Mouse (Mus musculus): ENCODE measurements at regions not wholly inside any gene's neighbourhood (a gene's known extent, or its start where the extent isn't known, plus 50 kb on each side); places are given as distances from the start of the nearest gene placed in this dataset.
A peak's percentile ranks its signal among the peaks of the same experiment; 100 is the strongest.

DNA sequence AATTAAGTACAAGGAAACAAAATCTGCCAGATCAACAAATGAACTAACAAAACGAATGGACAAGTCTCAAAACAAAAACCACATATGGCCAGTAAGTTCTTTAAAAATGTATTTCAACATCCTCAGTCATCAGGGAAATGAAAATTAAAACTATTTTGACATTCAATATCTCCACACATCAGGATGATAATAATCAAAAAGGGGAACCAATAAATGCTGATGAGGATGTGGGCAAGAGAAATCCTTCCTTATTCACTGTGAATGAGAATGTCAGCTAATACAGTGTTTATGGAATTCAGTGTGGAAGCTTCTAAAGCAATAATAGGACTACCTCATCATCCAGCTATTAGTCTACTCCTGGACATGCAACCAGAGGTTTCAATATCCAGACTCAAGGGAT, 86.1 kb upstream of the Trp63 start:
- no peak overlapping the region for H3K4me3 ChIP-seq (ENCODE audit: low read depth, low read length)
- H3K4me2 ChIP-seq (ENCODE audit: low read depth, low read length), result no peak overlapping the region
- 67% methylated on average over 1 of the region's 1 CpGs for WGBS
- H3K27ac ChIP-seq (replicated peaks; ENCODE audit: low read depth, low read length), result no peak overlapping the region
- ATAC-seq (ENCODE audit: low read depth), result no peak
- no peaks in the 10 kb centered on the region for H3K9me3 ChIP-seq (ENCODE audit: control insufficient read depth, low read length)
- no peak for DNase-seq (ENCODE audit: low spot score)
- no peaks in the 10 kb centered on the region for H3K27me3 ChIP-seq (replicated peaks; ENCODE audit: control insufficient read depth, insufficient read depth, low read length)
- H3K36me3 ChIP-seq (ENCODE audit: control insufficient read depth, insufficient read depth, low read length), result no peaks in the 10 kb centered on the region
- H3K9ac ChIP-seq (ENCODE audit: low read depth, low read length), result no peak overlapping the region
- H3K4me1 ChIP-seq (ENCODE audit: control insufficient read depth, insufficient read depth, low read length), result no peaks in the 10 kb centered on the region

DNA sequence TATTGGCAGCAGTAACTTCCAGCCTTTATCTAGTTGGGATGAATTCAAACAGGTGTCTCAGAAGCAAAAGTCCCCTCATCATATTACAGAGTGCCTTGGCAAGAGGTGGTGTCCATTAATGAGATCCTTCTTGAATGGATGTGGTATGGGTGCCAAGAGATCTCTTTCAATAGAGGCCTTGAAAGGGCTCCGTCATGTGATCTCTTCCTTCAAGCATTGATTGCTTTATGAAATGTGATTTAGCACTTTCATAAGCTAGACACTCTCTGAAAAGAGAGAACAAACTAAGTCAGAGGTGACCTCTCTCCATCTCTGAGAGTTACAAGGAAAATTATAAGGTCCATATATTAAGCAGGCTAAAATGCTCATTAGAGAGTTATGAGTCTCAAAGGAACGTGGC, 80.4 kb upstream of the Trp63 start:
- H3K9me3 ChIP-seq (ENCODE audit: control insufficient read depth, low read length), result no peaks in the 10 kb centered on the region
- H3K4me2 ChIP-seq (ENCODE audit: low read depth, low read length), result no peak overlapping the region
- H3K27ac ChIP-seq (replicated peaks; ENCODE audit: low read depth, low read length), result no peak overlapping the region
- no peaks in the 10 kb centered on the region for H3K4me1 ChIP-seq (ENCODE audit: control insufficient read depth, insufficient read depth, low read length)
- H3K9ac ChIP-seq (ENCODE audit: low read depth, low read length), result no peak overlapping the region
- 81% methylated on average over 2 of the region's 2 CpGs for WGBS
- ATAC-seq (ENCODE audit: low read depth), result no peak
- H3K36me3 ChIP-seq (ENCODE audit: control insufficient read depth, insufficient read depth, low read length), result no peaks in the 10 kb centered on the region
- no peaks in the 10 kb centered on the region for H3K27me3 ChIP-seq (replicated peaks; ENCODE audit: control insufficient read depth, insufficient read depth, low read length)
- H3K4me3 ChIP-seq (ENCODE audit: low read depth, low read length), result no peak overlapping the region
- peak; percentile 12 for DNase-seq (ENCODE audit: low spot score)

DNA sequence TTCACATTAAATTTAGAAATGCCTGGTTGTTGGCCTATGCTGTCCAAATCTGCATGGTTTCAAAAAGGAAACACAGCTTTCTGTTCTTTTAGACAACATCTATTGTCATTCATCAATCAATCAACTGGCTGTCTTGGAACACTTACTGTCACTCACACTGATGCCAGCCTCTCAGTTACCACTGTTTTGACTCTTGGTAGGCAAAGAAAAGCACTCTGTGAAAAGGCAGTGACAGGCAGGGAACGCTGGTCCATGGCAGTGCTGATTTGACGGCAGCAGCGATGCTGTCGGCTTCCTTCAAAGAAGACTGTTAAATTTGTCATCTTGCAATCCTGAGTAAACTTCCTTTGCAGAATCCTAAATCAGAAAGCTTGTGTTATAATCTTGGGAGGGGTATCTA, 68.3 kb upstream of the Trp63 start:
- Histone ChIP-seq H3K4me2 (ENCODE audit: low read depth, low read length) (no peak overlapping the region), H3K4me3 (ENCODE audit: low read depth, low read length) (no peak overlapping the region), H3K27ac (replicated peaks; ENCODE audit: low read depth, low read length) (no peak overlapping the region), H3K9me3 (ENCODE audit: control insufficient read depth, low read length) (no peaks in the 10 kb centered on the region), H3K27me3 (replicated peaks; ENCODE audit: control insufficient read depth, insufficient read depth, low read length) (no peaks in the 10 kb centered on the region), H3K4me1 (ENCODE audit: control insufficient read depth, insufficient read depth, low read length) (no peaks in the 10 kb centered on the region), H3K9ac (ENCODE audit: low read depth, low read length) (no peak overlapping the region), H3K36me3 (ENCODE audit: control insufficient read depth, insufficient read depth, low read length) (no peaks in the 10 kb centered on the region)
- ATAC-seq (ENCODE audit: low read depth) (no peak), DNase-seq (ENCODE audit: low spot score) (no peak)
- WGBS, result 63% methylated on average over 4 of the region's 4 CpGs

DNA sequence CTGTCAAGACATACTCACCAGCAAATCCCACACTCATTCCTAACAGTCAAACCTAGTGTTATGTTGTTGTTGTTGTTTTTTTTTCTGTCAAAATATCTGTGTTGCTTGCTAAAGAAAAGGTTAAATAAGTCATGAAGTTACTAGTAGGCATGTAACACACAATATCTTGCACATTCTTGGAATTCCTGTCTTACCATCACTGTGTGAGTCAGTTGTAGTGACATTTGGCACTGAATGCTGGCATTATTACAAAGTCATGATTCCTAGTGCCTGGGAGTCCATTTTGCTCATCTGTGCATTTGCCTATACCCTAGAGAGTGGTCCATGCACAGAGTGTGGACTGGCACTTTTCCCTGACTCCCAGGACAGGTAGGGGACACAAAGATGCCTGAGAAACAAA, 67.9 kb upstream of the Trp63 start:
- H3K9ac ChIP-seq (ENCODE audit: low read depth, low read length), result no peak overlapping the region
- no peak for ATAC-seq (ENCODE audit: low read depth)
- H3K36me3 ChIP-seq (ENCODE audit: control insufficient read depth, insufficient read depth, low read length), result no peaks in the 10 kb centered on the region
- H3K4me2 ChIP-seq (ENCODE audit: low read depth, low read length), result no peak overlapping the region
- no peaks in the 10 kb centered on the region for H3K4me1 ChIP-seq (ENCODE audit: control insufficient read depth, insufficient read depth, low read length)
- no peak overlapping the region for H3K4me3 ChIP-seq (ENCODE audit: low read depth, low read length)
- no peak overlapping the region for H3K27ac ChIP-seq (replicated peaks; ENCODE audit: low read depth, low read length)
- H3K27me3 ChIP-seq (replicated peaks; ENCODE audit: control insufficient read depth, insufficient read depth, low read length), result no peaks in the 10 kb centered on the region
- no peak for DNase-seq (ENCODE audit: low spot score)
- no peaks in the 10 kb centered on the region for H3K9me3 ChIP-seq (ENCODE audit: control insufficient read depth, low read length)

DNA sequence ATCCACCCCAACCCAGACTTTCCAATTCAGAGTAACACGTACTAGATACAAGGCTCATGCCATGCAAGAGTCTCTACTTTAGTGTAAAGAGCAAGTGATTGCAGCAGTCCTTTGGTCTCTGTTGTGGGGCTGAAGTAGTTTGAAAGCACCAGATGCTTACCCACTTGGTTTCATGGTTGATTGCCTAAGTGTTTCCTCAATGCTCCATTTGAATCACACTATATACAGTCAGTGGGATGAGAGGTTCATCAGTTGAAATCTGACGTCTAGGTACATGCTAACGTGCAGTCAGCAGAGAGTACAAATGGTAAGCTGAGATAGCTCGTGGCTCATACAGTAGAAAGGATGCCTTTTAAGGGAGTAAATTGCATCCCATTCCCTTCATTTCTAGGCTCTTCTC, 64.7 kb upstream of the Trp63 start:
- DNase-seq (ENCODE audit: low spot score), result no peak
- H3K4me3 ChIP-seq (ENCODE audit: low read depth, low read length), result no peak overlapping the region
- H3K9ac ChIP-seq (ENCODE audit: low read depth, low read length), result no peak overlapping the region
- H3K9me3 ChIP-seq (ENCODE audit: control insufficient read depth, low read length), result no peaks in the 10 kb centered on the region
- H3K4me1 ChIP-seq (ENCODE audit: control insufficient read depth, insufficient read depth, low read length), result no peaks in the 10 kb centered on the region
- no peak for ATAC-seq (ENCODE audit: low read depth)
- WGBS, result 82% methylated on average over 4 of the region's 4 CpGs
- H3K27me3 ChIP-seq (replicated peaks; ENCODE audit: control insufficient read depth, insufficient read depth, low read length), result no peaks in the 10 kb centered on the region
- no peak overlapping the region for H3K27ac ChIP-seq (replicated peaks; ENCODE audit: low read depth, low read length)
- no peak overlapping the region for H3K4me2 ChIP-seq (ENCODE audit: low read depth, low read length)
- no peaks in the 10 kb centered on the region for H3K36me3 ChIP-seq (ENCODE audit: control insufficient read depth, insufficient read depth, low read length)

DNA sequence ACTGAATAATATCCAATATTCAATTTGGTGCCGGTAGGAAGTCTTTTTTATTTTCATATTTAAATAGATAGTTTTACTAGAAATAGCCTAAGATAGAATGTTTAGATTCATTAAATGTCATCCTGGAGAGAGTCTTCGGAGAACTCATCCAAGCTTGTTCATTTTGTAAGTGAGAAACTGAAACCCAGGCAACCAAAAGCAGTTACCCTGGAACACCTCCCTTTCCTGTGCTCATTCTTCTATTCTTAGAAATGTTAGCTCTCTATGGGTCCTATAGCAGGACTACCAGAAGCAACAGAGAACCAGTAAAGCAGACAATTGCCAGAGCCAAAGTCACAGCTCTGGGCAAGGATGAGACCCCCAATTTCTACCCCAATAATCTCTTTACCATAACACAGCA, 60.9 kb upstream of the Trp63 start:
- H3K4me2 ChIP-seq (ENCODE audit: low read depth, low read length), result no peak overlapping the region
- H3K4me3 ChIP-seq (ENCODE audit: low read depth, low read length), result no peak overlapping the region
- H3K4me1 ChIP-seq (ENCODE audit: control insufficient read depth, insufficient read depth, low read length), result no peaks in the 10 kb centered on the region
- H3K9me3 ChIP-seq (ENCODE audit: control insufficient read depth, low read length), result no peaks in the 10 kb centered on the region
- no peak overlapping the region for H3K9ac ChIP-seq (ENCODE audit: low read depth, low read length)
- ATAC-seq (ENCODE audit: low read depth), result no peak
- no peak overlapping the region for H3K27ac ChIP-seq (replicated peaks; ENCODE audit: low read depth, low read length)
- DNase-seq (ENCODE audit: low spot score), result no peak
- 86% methylated on average over 2 of the region's 2 CpGs for WGBS
- no peaks in the 10 kb centered on the region for H3K36me3 ChIP-seq (ENCODE audit: control insufficient read depth, insufficient read depth, low read length)
- H3K27me3 ChIP-seq (replicated peaks; ENCODE audit: control insufficient read depth, insufficient read depth, low read length), result no peaks in the 10 kb centered on the region

DNA sequence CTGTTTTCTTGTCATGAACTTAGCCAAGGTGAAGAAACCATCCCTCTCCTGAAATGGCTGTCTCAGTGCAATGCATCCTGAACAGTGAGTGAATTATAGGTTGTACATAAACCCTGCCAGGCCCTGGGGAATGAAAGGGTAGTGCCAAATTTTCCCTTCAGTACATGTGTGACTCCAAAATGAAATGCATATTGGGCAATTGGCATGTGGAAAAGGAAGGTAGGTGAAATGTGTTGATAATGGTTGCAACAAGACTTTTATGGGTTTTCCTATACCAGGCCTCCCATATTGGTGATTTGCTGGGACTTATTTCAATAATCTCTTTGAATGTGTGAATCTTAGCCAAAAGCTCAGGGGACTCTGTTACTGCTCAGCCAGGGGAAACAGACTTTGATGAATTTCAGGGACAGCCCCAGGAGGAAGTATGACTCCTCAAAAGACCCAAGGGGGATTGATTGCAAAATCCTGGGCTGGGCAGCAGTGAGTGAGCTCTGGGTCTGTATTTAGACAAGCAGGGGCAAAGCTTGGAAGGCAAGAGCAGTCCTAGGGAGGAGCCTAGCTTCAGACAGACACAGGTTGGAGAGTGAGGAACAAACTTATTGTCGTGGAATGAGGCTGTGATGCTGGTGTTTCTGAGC, 59.5 kb upstream of the Trp63 start:
- no peak overlapping the region for H3K27ac ChIP-seq (replicated peaks; ENCODE audit: low read depth, low read length)

DNA sequence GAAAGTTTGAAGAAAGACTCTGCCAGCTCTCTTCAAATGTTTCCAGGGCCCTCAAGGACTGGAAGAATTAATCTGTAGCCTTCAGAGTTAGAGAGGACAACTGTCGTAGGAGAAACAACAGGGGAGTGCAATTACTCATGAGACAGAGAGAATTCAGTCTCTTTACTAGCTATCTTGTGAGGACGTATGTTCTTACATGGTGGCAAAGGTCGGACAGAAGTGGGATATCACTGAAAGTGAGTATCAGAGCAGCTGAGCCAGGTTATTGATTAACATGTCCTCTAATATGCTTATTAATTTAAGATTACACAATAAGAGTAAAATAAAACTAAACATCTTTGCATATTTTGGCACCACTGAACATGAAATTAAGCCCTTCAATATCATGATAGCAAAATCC, 53.8 kb upstream of the Trp63 start:
- no peaks in the 10 kb centered on the region for H3K9me3 ChIP-seq (ENCODE audit: control insufficient read depth, low read length)
- 64% methylated on average over 3 of the region's 3 CpGs for WGBS
- H3K36me3 ChIP-seq (ENCODE audit: control insufficient read depth, insufficient read depth, low read length), result no peaks in the 10 kb centered on the region
- no peak overlapping the region for H3K9ac ChIP-seq (ENCODE audit: low read depth, low read length)
- H3K27me3 ChIP-seq (replicated peaks; ENCODE audit: control insufficient read depth, insufficient read depth, low read length), result no peaks in the 10 kb centered on the region
- H3K27ac ChIP-seq (replicated peaks; ENCODE audit: low read depth, low read length), result no peak overlapping the region
- no peak for DNase-seq (ENCODE audit: low spot score)
- no peak overlapping the region for H3K4me3 ChIP-seq (ENCODE audit: low read depth, low read length)
- no peak for ATAC-seq (ENCODE audit: low read depth)
- H3K4me1 ChIP-seq (ENCODE audit: control insufficient read depth, insufficient read depth, low read length), result no peaks in the 10 kb centered on the region
- no peak overlapping the region for H3K4me2 ChIP-seq (ENCODE audit: low read depth, low read length)

More for the DNA sequence above, 59.5 kb upstream of the Trp63 start:
- 80% methylated on average over 1 of the region's 1 CpGs for WGBS
- Histone ChIP-seq H3K9me3 (ENCODE audit: control insufficient read depth, low read length) (no peaks in the 10 kb centered on the region), H3K4me3 (ENCODE audit: low read depth, low read length) (no peak overlapping the region), H3K9ac (ENCODE audit: low read depth, low read length) (no peak overlapping the region), H3K4me1 (ENCODE audit: control insufficient read depth, insufficient read depth, low read length) (no peaks in the 10 kb centered on the region), H3K36me3 (ENCODE audit: control insufficient read depth, insufficient read depth, low read length) (no peaks in the 10 kb centered on the region), H3K27me3 (replicated peaks; ENCODE audit: control insufficient read depth, insufficient read depth, low read length) (no peaks in the 10 kb centered on the region), H3K4me2 (ENCODE audit: low read depth, low read length) (no peak overlapping the region)
- DNase-seq (ENCODE audit: low spot score) (peak; percentile 35), ATAC-seq (ENCODE audit: low read depth) (no peak)

DNA sequence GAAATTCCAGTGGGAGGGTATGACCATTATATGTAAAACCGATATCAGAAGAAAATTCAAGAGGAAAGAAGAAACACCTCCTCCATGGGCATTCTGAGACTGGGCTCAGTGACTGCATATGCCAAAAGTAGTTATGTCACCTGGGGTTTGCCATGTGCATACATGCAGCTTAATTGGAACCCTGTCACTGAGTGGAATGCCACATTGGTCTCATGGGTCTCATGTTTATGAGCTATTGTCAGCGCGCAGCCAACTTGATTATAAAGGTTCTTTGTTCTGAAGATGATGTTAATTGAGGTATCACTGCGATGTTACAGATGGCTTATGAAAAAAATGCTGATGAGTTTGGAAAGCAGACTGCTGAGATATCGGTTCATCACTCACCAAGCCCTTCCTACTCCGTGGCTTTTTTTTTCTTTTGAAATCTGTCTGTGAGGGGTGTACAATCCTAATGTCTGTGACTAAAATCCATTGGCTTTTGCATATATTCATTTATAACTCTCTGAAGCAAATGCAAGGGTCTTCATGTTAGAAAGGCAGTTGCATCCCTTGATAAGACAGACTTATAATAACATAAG, 52.3 kb upstream of the Trp63 start:
- H3K27me3 ChIP-seq (replicated peaks; ENCODE audit: control insufficient read depth, insufficient read depth, low read length), result no peaks in the 10 kb centered on the region
- H3K27ac ChIP-seq (replicated peaks; ENCODE audit: low read depth, low read length), result no peak overlapping the region
- H3K9me3 ChIP-seq (ENCODE audit: control insufficient read depth, low read length), result no peaks in the 10 kb centered on the region
- DNase-seq (ENCODE audit: low spot score) (peak; percentile 62), ATAC-seq (ENCODE audit: low read depth) (peak; percentile 88)
- H3K36me3 ChIP-seq (ENCODE audit: control insufficient read depth, insufficient read depth, low read length), result no peaks in the 10 kb centered on the region
- no peaks in the 10 kb centered on the region for H3K4me1 ChIP-seq (ENCODE audit: control insufficient read depth, insufficient read depth, low read length)
- H3K4me3 ChIP-seq (ENCODE audit: low read depth, low read length), result no peak overlapping the region
- H3K4me2 ChIP-seq (ENCODE audit: low read depth, low read length), result no peak overlapping the region
- WGBS, result 81% methylated on average over 6 of the region's 6 CpGs
- no peak overlapping the region for H3K9ac ChIP-seq (ENCODE audit: low read depth, low read length)
